Mouse (Mus musculus) urinary bladder, adult 2 months (tissue): ENCODE measurements around the gene Brsk2. TPM values are rescaled to one million over a fixed set of nuclear protein-coding genes. Genes with fewer than 3 reads are reported as not detected.
"Not testable (repeated sequence)": the region's sequence is repeated elsewhere in the genome, so short reads cannot be mapped to it uniquely, and the experiment has no call there.

Experiments
- DNase-seq: peaks from one replicate; pipeline ENCODE4 v3.0.0; 2022; ENCODE audit warnings: low spot score
- polyA plus RNA-seq: library from polyadenylated mRNA; depleted of rRNA; stranded (reverse); fragments of >200 nt; gene quantifications from 2 replicates; pipeline ENCODE4 v1.2.3, GENCODE M21; 2012; rRNA removed

Brsk2 gene
- polyA plus RNA-seq: 0.27 and 0.34 TPM in 2 replicates

DNA sequence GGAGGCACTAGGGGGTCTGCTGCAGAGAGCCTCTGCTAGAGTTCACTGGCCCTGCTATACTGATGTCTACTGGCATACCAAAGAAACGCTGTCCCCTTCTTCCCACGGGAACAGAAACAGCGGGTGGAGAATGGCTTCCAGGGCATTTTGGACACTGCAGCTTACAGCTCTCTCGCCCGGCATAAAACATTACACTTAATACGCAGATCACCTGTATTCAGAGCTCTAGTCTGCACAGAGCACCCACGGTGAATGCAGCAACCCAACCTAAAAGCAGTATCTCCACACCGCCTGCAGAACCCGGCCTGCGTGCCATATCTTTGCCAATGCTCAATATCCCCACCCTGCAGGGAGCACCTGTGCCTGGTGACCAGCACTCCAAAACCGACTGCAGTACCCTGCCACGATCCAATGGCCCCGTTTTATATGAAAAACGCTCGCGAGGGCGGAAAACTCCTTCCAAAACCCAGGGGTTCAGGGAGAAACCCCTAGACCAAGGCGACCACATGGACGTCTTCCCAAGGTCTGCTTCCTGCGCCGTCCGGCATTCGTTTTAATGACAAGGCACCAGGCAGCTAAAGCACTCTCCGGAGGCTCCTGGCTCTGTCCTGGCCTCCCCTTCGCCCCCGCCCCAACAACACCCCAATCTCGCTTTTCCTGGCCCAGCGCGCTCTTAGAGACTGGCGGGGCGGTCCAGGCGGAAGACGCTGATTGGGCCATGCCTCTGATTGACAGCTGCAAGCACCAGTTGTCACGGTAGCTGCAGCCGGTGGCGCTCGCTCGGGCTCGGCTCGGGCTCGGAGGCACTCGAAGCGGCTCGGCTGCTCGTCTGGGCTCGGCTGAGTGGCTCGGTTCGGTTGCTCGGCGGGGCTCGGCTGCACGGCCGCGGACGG, at the start of gene Brsk2:
Gene Brsk2, plus strand, starts transcription at position 846 of the 893 bp plus-strand sequence.
- peak; percentile 88 for DNase-seq

DNA sequence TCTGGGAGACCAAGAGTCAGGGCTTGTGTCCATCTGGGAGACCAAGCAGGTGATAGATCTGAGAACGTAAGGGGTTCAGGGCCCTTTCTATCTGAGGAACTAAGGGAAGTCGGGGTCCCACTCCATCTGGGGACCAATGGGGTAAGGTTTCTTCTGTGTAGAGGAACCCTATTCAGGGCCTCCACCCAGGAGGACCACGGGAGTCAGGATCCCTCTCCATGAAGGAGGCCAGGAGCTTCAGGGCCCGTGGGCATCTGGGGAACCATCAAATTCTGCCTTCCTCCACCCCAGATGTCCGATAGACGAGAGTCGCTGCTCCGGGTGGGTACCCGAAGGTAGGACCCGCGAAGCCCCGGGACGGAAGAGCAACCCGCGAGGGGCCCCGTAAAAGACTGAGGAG, 47.7 kb upstream of the Brsk2 start:
- no peak for DNase-seq

DNA sequence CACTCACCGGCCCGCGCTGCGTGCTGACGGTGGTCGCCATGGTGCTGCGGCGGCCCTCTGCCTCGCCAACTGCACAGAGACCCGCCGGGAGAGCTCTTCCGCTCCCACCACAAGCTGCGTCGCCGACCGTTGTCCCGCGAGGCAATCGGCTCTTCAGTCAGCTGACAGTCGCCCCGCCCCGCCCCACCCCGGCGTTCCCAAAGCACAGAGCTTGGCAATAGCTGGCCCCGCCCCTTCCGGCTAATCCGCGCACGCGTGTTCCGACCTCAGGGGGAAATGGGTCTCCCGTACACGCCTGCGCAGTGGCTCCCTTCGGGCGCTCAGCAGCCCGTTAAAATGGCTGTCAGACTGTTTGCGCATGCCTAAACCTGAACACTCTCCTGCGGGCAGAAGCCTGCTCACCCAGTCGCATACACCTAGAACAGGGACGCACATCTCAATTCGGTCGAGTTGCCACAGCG, 47.3 kb upstream of the Brsk2 start:
- DNase-seq: peak; percentile 98

DNA sequence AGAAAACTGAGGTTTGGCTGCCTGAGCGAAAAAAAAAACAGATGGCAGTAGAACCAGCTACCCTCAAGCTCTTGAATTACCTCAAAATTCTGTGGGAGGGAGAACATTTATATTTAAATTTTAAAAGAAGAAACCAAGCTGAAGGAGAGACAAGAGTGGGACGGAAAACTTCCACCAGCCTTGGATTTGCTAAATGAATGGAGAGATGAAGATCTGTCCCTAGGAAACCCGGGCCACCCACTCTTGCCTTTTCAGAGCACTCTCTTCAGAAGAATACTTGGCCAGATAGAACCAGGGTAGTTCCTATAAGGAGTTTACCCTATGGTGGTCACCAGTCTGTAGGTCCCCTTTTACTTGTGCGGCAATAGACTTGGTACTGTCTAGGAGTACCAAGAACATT, 46.8 kb upstream of the Brsk2 start:
- no peak for DNase-seq

DNA sequence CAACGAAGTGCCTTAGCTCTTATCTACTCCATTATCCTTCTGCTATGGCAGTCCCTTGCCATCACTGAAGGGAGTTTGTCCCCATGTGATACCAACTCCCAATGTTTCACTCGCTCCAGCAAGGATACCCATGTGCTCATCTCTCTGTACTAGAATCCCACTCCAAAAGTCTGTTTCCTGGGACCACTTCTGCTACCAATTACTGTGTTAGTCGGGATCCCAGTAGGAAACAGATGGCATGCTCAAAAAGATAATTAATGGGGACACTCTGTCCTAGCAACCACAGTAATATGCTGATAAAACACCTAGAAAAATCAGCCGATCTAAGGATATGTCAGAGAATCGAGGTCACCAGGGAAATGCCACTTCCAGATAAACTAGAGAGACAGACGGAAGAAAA, 41.0 kb upstream of the Brsk2 start:
- DNase-seq: no peak

DNA sequence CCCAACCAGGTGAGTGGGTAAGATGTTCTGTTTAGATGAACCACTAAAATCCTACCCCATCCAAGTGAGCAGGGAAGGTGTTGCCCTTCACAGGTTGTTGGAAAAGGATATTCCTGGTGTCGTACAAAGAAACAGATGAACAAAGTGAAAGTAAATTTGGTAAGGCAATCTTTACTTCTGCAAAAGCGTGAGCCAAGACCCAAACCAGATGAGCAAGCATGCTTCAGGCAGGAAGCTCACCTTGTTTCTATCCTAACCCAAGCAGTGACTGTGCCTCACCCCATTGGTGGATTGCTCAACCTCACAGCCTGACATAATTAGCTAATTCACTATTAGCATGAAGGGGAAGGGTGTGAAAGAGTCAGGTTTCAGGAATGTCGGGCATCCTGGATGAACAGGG, 38.2 kb upstream of the Brsk2 start:
- DNase-seq: no peak

DNA sequence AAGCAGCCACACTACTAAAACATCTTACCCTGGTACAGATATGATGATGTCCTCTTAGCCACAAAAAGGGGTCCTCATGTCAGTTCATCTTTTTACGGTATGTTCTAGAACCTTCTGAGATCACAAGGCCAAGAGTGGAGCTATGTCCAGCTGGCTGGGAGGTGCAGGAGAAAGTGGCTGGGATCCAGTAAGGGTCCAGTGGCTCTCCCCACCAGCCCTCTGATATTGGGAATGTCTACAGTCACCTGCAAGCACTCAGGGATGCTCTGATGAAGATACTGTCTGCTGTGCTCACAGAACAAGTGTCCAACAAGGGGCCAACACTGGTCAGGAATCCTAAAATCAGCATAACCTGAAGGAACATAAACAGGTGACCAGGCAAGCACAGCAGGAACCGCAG, 31.1 kb upstream of the Brsk2 start, which contains the start of gene Tollip:
Gene Tollip, minus strand, starts transcription at position 101 of the 400 bp plus-strand sequence.
- DNase-seq: no peak

DNA sequence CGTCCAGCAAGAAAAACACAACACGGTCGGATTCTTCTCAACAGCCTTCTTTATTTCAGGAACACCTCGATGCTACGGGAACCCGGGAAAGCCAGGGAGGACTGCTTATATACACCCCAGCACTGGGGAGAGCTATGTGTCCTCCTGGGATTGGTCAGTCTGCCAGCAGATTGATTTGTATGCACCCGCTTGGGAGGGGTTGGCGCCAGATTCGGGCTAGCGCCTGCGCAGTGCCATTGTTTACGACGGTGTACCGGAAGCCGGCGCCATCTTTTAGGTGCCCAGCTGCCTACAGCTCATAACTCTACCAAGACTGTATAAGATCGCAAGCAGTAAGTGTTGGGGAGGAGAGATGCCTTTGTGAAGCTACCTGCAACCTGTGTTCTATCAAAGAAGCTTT, 25.4 kb upstream of the Brsk2 start:
- DNase-seq: not testable (repeated sequence)

DNA sequence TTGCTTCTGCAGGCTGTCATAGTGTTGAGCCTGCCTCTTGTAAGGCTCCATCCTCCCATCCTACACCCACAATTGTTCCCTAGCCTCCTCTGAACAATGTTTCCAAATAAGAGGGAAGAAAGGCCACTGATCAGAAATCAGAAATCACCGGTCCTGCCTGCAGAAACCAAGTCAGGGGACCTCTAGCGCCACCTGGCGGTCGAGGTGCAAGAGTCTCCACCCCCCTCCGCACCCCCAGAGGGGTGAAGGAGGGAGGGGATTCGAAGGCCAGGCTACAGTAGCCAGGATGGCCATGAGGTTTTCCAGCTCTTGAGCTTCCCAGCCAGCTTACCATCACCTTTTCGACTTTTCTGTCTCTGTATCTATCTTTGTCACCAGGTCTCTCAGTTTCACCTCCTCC, 24.6 kb upstream of the Brsk2 start:
- DNase-seq: peak; percentile 62

DNA sequence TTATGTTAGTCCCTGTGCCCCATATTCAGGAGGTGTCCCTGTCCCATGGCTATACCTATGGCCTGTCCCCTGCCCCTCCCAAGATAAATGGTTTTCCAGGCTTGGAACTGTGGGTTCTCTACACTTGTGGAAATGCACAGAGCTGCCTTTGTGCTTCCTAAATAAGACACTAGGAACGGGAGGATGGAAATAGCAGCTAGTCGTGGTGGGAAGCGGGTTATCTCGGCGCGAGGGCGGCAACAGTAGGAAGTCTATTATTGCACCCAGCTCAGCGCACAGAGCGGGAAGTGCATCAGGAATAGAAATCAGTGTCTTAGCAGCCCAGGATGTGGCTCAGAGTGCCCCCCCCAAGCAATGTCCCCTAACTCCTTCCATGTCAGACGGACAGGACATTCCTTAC, 20.9 kb upstream of the Brsk2 start:
- DNase-seq: no peak

DNA sequence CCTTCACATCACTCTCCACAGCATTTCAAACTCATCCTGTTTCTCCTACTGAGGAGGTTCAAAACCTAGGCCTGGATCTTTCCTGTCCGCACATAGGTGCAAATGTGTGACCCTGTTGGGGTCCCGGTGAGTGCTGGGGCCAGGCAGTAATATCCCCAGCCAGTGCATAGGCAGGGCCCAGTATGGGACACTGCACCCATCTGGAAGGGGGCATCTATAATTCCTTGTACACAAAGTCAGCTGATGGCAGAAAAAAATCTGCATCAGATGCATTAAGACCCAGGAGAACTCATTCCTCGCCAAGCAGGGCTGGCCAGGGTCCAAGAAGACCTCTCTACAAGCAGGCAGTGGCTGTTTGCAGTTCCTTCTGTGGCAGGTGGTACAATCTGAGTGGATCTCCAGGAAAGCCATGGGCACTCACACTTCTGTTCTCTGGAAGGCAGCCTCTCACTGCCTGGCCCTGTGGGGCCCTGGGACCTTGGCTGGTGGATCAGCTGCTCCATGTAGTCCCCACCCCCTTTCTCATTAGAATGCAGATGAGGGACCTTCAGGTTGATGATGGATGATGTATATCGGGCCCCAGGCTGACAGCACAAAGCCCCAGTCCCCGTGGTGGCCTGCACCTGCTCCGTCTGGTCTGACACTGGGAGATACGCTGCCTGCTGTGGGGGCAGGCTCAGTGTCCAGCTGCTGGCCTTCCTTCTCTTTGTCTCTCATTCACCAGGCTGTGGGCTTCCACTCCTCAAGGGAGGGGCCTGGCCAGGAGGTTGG, 15.2 kb upstream of the Brsk2 start:
- DNase-seq: no peak

DNA sequence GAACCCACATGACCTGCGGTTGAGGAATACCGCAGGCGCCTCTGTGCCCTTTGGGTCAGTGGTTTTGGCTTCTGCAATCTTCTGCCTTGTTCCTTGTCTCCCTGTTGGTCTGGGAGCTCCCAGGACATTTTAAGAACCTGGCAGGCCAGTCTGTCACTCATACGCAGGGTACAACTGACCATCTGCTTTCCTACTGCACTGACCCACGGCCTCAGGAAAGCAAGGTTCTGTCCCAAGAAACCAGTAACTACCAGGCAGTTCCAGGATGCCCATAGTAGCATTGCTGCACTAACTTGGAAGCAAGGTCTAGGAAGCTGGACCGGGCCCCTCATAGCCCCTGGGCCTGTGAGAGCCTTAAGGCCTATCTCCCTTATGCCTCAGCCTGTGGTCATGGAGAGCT, 14.6 kb upstream of the Brsk2 start:
- DNase-seq: no peak

DNA sequence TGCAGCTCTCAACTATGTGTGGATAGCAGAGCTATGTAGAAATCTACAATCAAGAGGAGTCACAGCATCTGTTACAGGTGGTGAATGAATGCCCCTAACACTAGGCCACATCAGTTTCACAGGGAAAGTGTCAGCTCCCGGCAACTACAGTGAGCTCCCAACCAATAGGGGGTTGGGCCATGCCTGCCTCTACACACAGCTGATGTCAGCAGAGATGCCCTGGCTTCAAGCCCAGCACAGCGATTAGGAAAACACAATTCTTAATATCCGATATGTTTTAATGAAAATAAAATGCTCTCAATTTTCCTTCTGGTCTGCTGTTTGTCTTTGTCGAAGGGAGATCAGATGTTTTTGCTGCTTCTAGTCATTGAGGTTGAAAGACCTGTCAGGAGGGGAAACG, 6.1 kb upstream of the Brsk2 start:
- no peak for DNase-seq

DNA sequence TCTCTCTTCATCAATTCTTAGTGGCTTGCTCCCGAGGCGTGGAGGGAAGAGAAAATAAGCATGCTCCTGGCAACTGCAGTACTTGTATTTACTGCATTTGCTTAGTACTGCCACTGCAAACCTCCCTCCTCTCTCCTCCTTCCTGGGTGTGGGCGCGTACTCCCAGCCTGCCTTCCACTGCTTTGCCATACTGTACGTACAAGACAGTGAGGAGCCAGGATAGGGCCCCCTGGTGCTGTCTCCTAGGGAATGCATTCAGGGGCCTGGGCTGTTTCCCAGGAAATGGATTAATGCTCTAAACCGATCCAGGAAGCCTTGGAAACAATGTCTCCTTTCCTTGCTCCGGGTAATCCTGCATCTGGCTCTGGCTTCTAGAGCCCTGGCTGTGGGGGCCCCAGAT, 3.6 kb upstream of the Brsk2 start:
- DNase-seq: no peak

DNA sequence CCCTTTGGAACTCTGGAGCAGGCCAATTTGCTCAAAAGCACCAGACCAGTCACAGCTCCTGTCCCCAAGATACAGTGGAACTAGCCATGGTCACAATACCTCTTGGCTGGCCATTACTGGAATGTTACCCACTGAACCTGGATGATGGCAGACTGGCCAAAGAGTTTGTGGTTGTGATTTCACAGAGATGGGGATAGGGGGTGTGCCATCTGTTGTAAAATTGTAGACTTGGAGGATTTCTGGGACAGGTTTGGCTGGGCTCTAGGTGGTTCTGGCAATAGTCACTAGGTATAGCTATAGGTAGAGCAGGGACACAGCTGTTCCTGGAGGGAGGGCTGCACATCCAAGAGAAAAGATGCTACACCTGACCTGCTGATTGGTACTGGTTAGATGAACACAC, 2.0 kb upstream of the Brsk2 start:
- no peak for DNase-seq

DNA sequence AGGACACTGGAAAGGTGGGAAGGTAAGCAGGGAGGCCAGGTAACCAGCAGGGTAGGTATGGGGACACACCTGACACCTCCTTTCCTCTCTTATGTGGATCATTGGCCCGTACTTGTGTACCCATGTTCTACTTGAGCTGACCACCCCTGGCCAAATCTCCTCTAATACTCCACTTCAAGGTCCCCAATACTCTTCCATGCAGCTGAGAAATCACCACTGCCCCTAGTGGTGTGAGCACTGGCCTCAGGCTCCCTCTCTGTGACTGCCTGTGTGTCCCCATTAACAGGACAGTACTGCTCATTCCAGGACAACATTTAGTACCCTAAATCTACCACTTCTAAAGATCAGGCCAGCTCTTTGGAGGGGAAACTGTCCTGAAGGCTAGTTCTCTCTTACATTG, 1.5 kb upstream of the Brsk2 start:
- DNase-seq: no peak

DNA sequence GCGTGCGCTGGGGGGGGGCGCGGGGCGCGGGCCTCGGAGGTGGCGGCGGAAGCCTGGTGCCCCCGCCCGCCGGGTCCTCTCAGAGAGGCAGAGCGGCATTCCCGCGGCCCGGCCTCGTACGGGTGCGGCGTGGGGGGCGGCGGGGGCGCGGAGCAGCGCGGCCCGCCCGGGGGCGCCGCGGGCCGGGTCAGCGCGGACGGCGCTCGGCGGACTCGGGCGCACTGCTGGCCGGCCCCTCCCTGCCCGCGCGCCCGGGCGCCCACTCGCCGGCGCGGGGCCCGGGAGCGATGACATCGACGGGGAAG, 200 bp downstream of the Brsk2 start:
- no peak for DNase-seq

DNA sequence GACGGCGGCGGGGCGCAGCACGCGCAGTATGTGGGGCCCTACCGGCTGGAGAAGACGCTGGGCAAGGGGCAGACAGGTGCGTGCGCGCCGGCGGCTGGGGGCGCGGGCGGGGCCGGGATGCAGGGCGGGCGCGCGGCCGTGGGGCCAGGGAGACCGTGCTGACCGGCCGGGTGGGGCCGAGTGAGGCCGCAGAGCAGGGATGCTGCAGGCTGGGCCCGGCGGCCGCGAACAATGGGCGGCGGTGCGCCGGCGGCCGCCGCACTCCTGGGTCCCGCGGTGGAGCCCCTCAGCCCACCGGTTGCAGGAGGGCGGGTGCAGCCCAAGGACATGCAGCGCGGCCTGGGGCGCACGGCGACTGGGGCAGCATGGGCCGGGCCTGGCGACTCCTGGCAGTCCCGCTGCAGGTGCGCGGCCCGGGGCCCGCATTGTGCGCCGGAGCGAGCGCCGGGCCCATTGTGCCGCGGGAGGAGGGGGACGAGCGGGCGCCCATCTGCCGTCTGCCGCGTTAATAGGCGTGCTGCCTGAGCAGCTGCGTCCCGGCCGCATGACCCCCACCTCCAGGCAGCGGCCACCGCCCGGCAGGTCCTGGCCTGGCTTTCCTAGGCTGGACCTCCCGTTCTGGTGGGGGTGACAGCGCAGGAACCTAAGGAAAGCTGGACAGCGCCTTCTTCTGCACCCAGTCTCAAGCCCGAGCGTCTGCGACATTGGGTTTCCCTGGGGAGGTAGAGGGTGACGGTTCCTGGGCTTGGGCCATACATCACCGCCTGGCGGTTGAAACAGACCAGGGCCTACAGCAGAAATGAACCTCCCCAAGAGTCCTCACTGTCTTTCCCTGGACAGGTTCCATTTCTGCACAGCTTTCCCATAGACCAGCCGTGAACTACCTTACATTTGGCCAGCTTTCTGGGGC, 808 bp downstream of the Brsk2 start:
- no peak for DNase-seq

DNA sequence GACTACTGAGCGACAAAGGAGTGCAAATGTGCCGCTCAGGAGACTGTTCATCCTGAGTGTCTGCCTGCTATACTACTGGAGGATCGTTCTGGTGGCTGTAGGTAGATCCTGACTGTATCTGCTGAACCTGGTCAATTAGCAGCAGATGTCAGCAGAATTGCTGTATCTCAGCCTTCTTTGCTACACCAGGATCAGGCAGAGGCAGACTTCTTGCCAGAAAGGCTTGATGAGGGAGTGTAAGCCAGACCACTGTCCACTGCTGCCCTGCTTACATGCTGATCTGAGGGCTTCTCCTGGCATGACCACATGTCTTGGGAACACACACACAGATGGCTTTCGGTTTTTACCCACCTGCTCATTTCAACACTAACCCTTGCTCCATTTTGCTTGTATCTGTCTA, 2.3 kb downstream of the Brsk2 start:
- DNase-seq: no peak

DNA sequence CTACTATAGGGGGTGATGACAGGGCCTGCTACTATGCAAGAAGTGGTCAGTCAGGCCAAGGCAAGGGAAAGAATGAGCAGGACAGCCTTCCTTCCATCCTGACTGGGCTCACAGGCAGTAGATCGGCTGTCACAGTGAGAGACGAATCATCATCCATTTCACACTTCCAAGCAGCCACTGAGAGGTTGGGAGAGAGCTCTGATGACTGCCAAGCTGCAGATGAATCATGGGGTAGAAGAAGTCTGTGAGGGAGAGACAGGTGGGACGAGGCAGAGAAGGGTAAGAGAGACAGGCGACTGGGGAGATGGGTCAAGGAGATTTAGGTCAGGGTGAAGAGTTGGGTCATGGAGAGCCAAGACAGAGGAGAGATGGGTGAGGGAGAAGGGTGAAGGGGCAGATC, 3.4 kb downstream of the Brsk2 start:
- DNase-seq: no peak

DNA sequence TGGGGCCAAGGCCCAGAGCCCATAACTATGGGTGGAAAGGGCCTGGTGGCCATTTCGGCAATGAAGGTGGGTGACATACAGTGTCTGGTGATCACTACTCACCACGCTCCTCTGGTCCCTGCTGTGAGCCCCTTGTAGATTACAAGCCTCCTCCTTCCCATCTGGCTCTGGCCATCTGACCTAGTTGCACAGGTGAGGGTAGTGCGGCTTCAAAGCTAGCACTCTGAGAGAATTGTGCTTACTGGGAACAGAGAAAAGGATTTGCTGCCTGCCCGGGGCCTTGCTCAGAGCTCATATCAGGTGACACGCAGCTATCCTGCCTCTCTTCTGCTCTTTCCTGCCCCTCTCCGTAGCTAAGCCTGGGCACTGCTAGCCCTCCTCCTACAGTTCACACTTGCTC, 4.1 kb downstream of the Brsk2 start:
- no peak for DNase-seq

DNA sequence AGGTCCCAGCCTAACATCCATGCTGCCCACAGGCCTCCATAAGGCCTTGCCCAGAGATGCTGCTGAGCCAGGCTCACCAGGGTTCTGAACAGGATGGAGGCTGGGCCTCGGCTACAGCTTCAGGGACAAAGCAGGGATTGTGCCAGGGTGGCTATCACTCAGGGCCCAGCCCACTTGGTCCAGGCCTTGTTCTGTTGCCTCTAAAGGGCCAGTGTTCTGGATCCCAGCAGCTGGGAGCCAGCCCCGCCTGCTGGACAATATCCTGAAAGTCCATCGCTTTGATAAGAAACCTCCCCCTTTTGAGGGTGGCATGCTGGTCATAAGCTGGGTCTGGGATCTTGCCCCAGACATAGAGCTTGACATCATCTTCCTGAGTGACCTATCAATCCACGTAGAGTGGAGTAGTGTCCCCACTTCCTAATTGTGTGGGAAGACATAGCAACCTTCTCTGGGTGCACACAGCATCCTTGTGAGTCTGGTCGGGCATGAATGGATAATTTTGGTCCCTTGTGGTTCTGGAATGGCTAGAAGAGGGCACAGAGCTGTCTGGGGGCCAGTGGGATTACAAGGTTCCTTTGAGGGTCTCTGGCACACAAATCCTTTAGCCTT, 6.1 kb downstream of the Brsk2 start:
- no peak for DNase-seq
